Mouse (Mus musculus) G1E (cell line): ENCODE data around the gene Smok2b. TPM values are rescaled to one million over a fixed set of nuclear protein-coding genes. Genes with fewer than 3 reads are reported as not detected.
"Not testable (repeated sequence)": the region's sequence is repeated elsewhere in the genome, so short reads cannot be mapped to it uniquely, and the experiment has no call there.

ENCODE experiments used
- ATAC-seq: 2 replicates; pipeline ENCODE4 v1.8.0; 2016; ENCODE audit warnings: mild to moderate bottlenecking; ENCODE audit not compliant: insufficient number of reproducible peaks, poor library complexity, low FRiP score, severe bottlenecking; ENCODE audit errors: extremely low read depth
- DNase-seq: peaks from one replicate; pipeline ENCODE4 v3.0.0; 2012; ENCODE audit warnings: low spot score
- H3K27me3 ChIP-seq: 2 replicates; pipeline ENCODE4 v1.6.1; 2012; ENCODE audit warnings: mild to moderate bottlenecking, low read length, inconsistent platforms; ENCODE audit not compliant: insufficient read depth
- H3K36me3 ChIP-seq: replicated peaks from 2 replicates; pipeline ENCODE3; 2012; ENCODE audit warnings: mild to moderate bottlenecking, inconsistent platforms
- H3K4me1 ChIP-seq: 2 replicates; pipeline ENCODE4 v1.6.1; 2012; ENCODE audit warnings: low read depth, low read length, inconsistent platforms, mixed read lengths; ENCODE audit not compliant: insufficient read depth
- H3K4me3 ChIP-seq: 2 replicates; pipeline ENCODE4 v1.5.1; 2012; ENCODE audit warnings: low read depth, mild to moderate bottlenecking, inconsistent platforms, low read length, moderate library complexity, mixed read lengths
- H3K9me3 ChIP-seq: replicated peaks from 2 replicates; pipeline ENCODE4 v1.6.1; 2012; ENCODE audit warnings: inconsistent platforms
- polyA plus RNA-seq: library from polyadenylated mRNA; stranded (reverse); fragments of >175 nt; gene quantifications from 2 replicates; pipeline ENCODE4 v1.2.3, GENCODE M21; 2012
- total RNA-seq, 2 experiments: library from RNA; stranded (forward) in 1 of 2; stranded (reverse) in 1 of 2; fragments of 200-1000 nt in 1 of 2; fragments of >200 nt in 1 of 2; fragmentation: Nextera tagmentation in 1 of 2; gene quantifications; 2 replicates each; pipeline ENCODE4 v1.2.3; 2014 to 2017

Gene Smok2b
- not detected in 2 replicates for total RNA-seq (2014; fragmentation: Nextera tagmentation)
- total RNA-seq (2017), result 0.11 TPM in 1 of 2 replicates, not detected in the other
- not detected in 2 replicates for polyA plus RNA-seq

- H3K27me3 ChIP-seq, H3K36me3 ChIP-seq, ATAC-seq, DNase-seq, H3K4me1 ChIP-seq, H3K4me3 ChIP-seq, H3K9me3 ChIP-seq: not testable (repeated sequence)
Observed at GRCm38 (mm10) chr17:13229957-13230356, at the start of gene Smok2b. TSS of gene Smok2b (plus strand) at chr17:13230257.

- ATAC-seq, H3K36me3 ChIP-seq, H3K4me1 ChIP-seq, DNase-seq, H3K9me3 ChIP-seq, H3K4me3 ChIP-seq, H3K27me3 ChIP-seq: not testable (repeated sequence)
Observed at GRCm38 (mm10) chr17:13180491-13180890, 49.6 kb upstream of the Smok2b start.

- H3K4me1 ChIP-seq, ATAC-seq, H3K27me3 ChIP-seq, H3K36me3 ChIP-seq, H3K4me3 ChIP-seq, DNase-seq, H3K9me3 ChIP-seq: not testable (repeated sequence)
Observed at GRCm38 (mm10) chr17:13182712-13183111, 47.3 kb upstream of the Smok2b start.

GRCm38 (mm10) chr17:13184514-13184913 is 45.5 kb upstream of the Smok2b start:
- not testable (repeated sequence) for ATAC-seq, H3K36me3 ChIP-seq, H3K4me1 ChIP-seq, DNase-seq, H3K27me3 ChIP-seq, H3K9me3 ChIP-seq, H3K4me3 ChIP-seq

GRCm38 (mm10) chr17:13186541-13186940 is 43.5 kb upstream of the Smok2b start:
- H3K36me3 ChIP-seq, H3K9me3 ChIP-seq, DNase-seq, H3K4me3 ChIP-seq, H3K4me1 ChIP-seq, ATAC-seq, H3K27me3 ChIP-seq: not testable (repeated sequence)

GRCm38 (mm10) chr17:13187621-13188020 is 42.4 kb upstream of the Smok2b start:
- not testable (repeated sequence) for ATAC-seq, DNase-seq, H3K36me3 ChIP-seq, H3K27me3 ChIP-seq, H3K9me3 ChIP-seq, H3K4me3 ChIP-seq, H3K4me1 ChIP-seq

- H3K4me1 ChIP-seq, H3K36me3 ChIP-seq, ATAC-seq, H3K9me3 ChIP-seq, DNase-seq, H3K27me3 ChIP-seq, H3K4me3 ChIP-seq: not testable (repeated sequence)
Observed at GRCm38 (mm10) chr17:13188846-13189245, 41.2 kb upstream of the Smok2b start.

GRCm38 (mm10) chr17:13190836-13191583 is 39.0 kb upstream of the Smok2b start:
- not testable (repeated sequence) for H3K4me1 ChIP-seq, H3K27me3 ChIP-seq, DNase-seq, H3K9me3 ChIP-seq, ATAC-seq, H3K36me3 ChIP-seq, H3K4me3 ChIP-seq

GRCm38 (mm10) chr17:13196486-13196885 is 33.6 kb upstream of the Smok2b start:
- not testable (repeated sequence) for DNase-seq, H3K4me3 ChIP-seq, H3K27me3 ChIP-seq, H3K36me3 ChIP-seq, ATAC-seq, H3K4me1 ChIP-seq, H3K9me3 ChIP-seq

- H3K36me3 ChIP-seq, H3K4me1 ChIP-seq, DNase-seq, H3K9me3 ChIP-seq, ATAC-seq, H3K27me3 ChIP-seq, H3K4me3 ChIP-seq: not testable (repeated sequence)
Observed at GRCm38 (mm10) chr17:13198812-13199211, 31.2 kb upstream of the Smok2b start.

GRCm38 (mm10) chr17:13199880-13200409 is 30.1 kb upstream of the Smok2b start:
- H3K4me3 ChIP-seq, ATAC-seq, H3K27me3 ChIP-seq, H3K36me3 ChIP-seq, H3K4me1 ChIP-seq, DNase-seq, H3K9me3 ChIP-seq: not testable (repeated sequence)

- not testable (repeated sequence) for H3K4me3 ChIP-seq, H3K4me1 ChIP-seq, H3K27me3 ChIP-seq, H3K9me3 ChIP-seq, ATAC-seq, DNase-seq, H3K36me3 ChIP-seq
Observed at GRCm38 (mm10) chr17:13201551-13201950, 28.5 kb upstream of the Smok2b start.
